Mouse (Mus musculus) brain, embryonic 14.5 days (tissue): ENCODE measurements around the gene Gsdme.

Source experiments
- CTCF ChIP-seq: fragments of 200-500 bp; IDR thresholded peaks from 2 replicates; pipeline ENCODE4 v1.5.1; 2012; ENCODE audit warnings: inconsistent platforms, mild to moderate bottlenecking, moderate library complexity, borderline replicate concordance; ENCODE audit not compliant: insufficient read depth, insufficient read length; ENCODE audit errors: extremely low read depth
- POLR2A ChIP-seq: fragments of 200-500 bp; IDR thresholded peaks from 2 replicates; pipeline ENCODE4 v1.6.1; 2012; ENCODE audit warnings: mild to moderate bottlenecking, inconsistent platforms, borderline replicate concordance; ENCODE audit not compliant: poor library complexity, insufficient read depth, insufficient read length, severe bottlenecking; ENCODE audit errors: extremely low read depth

- no peak for TF ChIP-seq POLR2A
- no peak for TF ChIP-seq CTCF
These were observed 23.8 kb downstream of the Gsdme start for GRCm38 (mm10) chr6:50239902-50240301.
